Mouse (Mus musculus) c-Kit-positive CD71-positive TER-119-negative erythroid progenitor cells, embryonic 14.5 days (primary cell): ENCODE measurements at regions not wholly inside any gene's neighbourhood (a gene's known extent, or its start where the extent isn't known, plus 50 kb on each side); places are given as distances from the start of the nearest gene placed in this dataset.

Experiments
- DNase-seq: peaks from one replicate; pipeline ENCODE4 v3.0.0-alpha.2; 2013; ENCODE audit warnings: low read depth

DNA sequence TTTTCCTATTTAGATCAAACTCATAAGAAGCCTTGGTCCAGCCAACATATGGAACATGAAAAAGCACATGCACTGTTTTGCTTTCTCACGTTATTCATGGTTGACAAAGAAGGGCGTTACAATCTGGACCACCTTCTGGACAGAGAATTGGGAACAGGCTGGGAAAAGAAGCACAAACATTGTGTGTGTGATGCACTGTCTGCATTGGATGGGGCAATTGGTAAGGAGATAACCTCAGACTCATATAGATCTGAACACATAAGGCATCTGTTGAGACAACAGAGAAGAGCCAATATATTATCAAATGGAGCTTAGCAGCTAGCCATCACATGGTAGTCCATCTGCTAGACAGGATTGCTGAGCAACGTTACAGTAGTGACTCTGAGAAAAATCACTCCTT, 317.1 kb downstream of the Fam84a start:
- no peak for DNase-seq

DNA sequence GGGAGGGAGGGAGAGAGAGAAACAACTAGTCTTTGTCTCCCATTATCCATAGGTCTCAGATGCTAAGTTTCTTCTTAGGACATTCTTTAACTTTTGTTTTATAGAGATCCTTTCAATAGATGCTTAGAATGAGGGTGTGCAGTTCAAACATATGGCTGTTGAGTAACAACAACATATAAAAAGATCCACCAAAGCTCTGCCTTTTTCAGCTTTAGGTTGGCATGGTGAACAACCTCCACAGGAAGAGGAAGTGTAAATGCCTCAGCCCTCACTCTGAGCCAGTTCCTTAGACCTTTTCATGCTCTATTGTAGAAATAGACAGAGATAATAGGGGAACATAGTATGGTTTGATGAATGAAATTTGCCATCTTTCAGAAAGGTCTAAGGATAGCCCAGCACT, 326.0 kb downstream of the Fam84a start:
- DNase-seq: no peak

DNA sequence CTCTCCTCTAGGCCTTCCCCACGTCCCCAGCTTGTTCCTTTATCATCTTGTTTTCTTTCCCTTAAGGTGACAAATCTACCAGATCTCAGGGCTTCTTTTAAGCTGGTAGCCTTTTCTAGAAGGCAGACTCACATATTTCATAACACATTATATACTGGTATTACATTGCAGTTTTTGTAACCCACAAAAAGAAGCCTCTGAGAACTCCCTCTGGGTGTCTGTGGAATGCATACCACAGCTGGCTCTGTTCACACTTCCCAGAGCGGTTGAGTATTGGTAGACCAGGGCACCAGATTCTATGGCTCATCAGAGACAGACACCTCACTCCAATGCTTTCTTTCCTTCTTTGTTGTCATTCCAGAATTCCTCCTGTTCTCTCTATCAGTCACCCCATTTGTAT, 336.4 kb downstream of the Fam84a start:
- DNase-seq: no peak

DNA sequence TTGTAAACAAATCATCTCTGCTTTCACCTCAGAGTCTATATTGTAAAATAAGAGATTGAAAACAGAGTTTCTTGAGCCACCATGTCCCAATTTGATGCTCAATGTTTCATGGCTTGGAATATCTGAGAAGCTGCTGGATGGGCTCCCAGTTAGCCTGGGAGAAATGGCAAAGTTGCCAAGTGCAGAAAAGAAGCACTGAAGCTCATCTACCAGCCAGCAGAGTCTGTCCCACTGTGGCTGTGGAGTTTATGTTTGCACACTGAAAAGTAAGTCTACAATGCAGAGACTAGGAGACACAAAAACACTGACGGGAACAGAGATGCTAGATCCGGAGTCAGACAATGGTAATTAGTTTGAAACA, 341.7 kb downstream of the Fam84a start:
- DNase-seq: no peak

DNA sequence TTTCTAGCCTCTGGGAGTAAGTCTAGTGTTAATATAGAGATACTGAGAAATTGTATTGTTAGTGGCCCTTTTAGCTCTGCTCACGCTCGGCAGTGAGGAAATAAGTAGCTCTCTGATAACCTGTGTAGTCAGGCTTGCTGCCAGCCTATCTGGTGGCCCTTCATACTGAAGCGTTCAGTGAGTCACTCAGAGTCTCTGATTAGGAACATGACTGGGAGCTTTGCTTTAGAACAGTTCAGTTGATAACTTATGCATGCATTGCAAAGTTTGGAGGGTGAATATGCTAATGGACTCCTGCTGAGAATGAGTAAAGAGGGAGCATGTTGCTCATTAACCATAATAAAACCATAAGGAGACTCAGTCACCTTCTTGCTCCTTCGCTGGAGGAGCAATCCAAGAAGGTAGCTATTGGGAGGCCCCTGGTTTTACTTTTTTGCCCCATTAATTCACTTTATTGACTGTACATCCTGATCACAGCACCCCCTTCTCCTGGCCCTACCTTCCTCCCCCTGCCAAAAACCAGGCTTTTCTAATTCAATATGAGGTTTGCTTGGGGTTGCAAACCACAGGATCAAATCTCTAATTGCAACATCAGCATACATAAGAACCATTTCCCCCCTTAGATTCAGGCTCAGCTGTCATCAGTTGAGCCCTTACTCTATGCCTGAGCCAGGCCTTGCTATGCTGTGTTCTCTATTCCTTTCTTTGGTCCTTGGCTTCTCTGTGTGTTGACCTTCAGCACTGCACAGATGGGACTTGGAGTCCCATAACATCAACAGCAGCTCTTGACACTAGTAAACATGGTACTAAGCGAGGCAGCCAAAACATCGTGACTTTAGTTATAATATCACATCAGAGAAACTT, 342.3 kb downstream of the Fam84a start:
- DNase-seq: no peak

DNA sequence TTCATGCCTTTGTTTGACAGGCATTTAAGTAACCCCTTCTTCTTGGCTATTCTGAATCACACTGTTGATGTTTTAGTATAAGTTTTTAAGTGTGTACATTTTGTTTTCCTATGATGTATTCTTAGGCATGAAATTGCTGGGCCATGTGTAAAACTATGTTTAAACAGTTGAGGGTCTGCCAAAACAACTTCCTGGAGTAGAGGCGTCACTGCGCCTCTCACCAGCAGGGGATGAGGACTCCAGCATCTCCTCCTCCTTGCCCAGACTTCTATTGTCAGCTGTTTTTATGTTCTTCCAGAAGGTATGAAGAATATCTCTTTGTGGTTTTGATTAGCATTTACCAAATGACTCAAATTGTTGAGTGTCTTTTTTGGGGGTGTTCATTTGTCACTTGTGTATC, 372.1 kb downstream of the Fam84a start:
- no peak for DNase-seq

DNA sequence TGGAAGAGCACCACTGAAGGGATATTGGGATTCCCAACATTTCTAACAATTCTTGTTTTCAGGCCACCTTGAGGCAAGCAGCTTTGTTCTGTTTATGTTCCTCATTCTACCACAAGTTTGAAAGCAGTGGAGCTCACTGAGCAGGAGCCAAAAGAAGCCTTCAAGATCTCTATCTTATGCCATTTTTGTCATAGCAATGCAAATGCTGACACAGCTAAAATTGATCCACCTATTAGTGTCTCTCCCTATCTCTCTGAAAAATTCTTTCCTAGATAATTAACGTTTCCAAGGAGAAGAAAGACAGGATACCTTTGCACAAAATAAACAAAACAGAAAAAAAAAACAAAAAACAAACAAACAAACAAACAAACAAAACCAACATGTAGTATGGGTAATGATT, 375.2 kb downstream of the Fam84a start:
- DNase-seq: no peak

DNA sequence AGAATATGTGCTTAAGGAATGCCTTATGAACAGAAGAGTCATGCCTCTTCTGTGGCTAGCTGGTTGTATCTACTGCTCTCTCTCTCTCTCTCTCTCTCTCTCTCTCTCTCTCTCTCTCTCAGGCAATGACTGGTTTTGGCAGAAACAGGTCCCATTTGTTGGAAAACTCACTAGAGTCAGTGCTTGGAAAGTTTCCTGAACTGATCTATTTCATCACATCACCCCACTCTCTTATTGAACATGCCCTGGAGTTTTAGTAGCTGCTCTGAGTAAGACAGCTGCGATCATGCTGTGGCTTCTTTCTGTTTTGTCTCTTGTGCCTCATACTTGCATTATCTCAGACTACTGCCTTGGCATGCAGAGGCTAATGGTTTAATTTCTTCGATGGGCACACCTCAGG, 382.2 kb downstream of the Fam84a start:
- no peak for DNase-seq

DNA sequence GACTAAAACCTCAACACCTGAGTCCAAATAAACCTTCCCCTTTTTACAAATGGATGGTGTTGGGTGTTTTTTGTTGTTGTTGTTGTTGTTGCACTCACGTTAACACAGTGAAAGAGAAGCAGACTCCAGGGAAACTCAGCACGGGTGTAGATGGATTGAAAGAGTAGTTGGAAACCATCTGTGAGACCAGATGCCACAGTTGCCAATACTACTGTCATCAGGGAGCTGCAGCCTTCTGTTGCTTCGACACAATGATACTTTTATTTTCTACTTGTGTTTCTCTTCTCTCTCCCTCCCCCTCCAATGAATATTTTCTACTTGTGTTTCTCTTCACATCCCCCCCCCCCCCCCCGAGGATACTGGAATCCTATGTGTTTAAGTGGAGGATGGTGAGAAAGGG, 382.7 kb downstream of the Fam84a start:
- DNase-seq: no peak

DNA sequence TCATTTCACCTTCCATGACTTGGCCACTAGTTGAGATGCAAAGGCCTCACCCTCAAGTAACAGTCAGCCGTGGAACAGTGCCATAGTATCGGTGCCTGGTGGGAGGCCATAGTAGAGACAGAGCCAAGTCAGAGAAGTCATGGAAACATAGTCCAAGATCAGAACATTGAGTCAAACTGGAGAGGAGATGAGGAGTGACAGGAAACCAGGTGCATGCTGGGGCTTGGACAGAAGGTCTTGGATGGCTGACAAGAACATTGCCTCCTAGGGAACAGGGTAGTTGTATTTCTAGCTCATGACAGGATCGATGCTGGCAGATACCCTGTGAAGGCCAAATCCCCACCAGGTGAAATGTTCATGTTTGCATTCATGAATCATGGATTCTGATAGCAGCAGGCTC, 385.4 kb downstream of the Fam84a start:
- DNase-seq: no peak

DNA sequence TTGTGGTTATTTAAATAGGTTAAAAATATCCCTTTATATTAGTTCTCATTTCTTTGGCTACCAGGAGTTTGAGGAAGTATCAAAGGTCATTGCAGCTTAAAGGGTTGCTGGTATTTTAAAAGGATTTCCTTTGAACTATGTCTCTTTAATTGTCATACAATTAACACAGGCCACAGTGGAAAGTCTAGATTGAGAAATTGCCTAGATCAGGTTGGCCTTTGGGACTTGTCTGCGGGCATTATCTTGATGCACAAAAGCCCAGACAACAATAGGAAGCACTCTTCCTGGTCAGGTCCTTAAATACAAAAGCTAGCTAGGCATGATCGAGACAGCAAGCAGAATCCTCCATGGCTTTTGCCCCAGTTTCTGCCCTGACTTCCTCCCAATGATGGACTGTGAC, 398.0 kb downstream of the Fam84a start:
- DNase-seq: no peak

DNA sequence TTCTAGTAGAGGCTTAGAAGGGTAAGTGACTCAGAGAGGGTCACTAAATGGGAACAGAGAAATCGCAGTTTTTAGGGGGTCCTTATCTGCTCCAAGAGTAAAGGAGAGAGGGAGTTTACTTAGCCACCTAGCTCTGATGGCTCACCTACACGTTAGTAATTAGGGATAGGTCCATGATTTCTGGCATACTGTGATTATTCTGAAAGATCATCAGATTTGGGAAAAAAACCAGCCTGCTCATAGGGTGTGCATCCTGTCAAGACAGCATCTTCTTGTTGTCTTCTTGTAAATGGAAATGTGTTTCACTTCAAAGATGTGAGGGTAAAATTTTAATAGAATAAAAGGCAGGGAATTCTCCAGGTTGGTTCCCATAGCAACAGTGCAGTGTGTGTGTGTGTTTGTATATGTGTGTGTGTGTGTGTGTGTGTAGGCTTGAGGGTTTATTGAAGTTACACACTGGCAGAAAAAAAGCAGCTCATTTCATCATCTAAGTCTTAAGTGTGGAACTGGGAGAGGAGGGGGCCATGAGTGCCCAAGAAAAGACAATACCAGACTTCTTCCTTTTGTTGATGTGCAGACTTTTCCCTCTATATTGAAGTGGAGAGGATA, 407.4 kb downstream of the Fam84a start:
- no peak for DNase-seq

DNA sequence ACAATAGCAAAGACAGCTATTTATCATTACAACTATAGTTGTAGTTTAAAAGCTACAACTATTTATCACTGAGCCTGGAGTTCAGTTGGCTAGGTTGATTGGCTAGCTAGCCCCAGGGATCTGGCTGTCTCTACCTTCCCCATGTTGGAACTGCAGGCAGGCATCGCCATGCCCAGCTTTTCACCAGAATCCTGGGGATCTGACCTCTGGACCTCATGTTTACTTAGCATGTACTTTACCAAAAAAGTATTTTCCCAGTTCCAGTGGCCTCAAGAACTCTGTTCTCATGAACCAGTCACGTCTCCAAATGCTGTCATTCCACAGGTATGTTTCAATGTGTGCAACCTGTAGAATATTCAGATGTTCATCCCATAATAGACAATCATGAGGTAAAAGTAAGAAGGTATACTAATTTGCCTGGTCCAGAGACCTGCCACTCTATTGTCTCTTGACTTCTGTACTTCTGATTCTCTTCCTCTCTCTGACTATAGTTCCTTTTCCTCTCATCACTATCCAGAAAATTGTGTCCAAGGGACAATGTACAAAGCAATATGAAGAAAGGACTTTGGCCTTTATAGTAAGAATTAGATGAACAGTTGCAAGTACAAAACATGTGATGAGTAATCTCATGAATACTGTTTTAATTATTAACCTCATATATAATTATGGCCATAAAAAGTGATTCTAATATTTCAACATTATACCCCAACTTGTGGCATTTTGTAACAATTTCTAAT, 421.8 kb downstream of the Fam84a start:
- DNase-seq: no peak

DNA sequence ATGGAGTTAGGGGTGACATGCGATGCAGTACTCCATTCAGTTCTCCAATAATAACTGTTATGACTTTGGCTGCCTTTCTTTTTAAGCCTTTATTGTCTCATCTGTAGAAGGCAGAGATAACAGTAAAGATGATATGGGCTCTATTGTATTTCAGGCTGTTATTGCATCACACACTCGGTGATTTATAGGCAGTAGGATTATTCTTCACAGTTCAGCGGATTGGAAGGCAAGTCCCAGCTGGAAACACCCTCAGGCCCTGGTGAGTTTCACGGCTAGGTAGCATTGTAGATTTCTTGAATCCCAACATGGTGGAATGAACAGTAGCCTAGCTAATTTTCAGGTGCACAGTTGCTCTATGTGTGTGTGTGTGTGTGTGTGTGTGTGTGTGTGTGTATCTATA, 422.9 kb downstream of the Fam84a start:
- DNase-seq: no peak

DNA sequence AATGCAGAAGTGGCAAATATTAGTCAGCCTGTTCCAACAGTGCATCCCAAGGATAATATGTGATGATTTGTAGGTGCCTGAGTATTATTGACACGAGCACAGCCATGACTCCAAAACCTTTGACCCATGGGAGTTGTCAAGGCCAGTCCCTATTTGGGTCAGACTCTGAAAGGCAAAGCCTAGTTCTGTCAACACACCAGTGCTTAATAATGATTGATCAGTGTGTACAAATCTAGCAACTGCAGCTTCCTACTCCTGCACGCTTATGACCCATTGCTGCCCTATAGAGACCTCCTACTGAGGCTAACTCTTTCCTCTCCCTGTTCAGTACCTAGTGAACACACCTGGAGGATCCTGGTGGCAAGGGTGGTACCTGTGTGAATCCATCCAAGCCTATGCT, 427.3 kb downstream of the Fam84a start:
- no peak for DNase-seq

DNA sequence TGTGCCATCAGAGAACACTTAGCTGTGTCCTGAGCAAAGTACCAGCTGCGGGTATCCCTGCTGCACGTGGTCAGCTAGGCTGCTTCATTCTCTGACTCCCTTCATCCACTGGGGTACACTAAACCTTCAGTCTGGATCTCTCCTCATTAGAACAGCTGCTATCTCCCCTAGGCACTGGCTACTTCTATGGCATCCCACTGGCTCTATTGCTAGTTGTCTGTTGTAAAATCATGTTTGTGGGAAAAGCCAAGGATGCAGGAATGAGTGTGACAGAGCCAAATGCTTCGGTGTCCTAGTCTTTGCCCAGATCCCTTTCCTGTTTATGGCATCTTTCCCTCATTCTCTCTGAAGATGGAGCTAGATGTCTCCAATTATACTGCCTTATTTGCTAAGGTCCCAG, 440.9 kb downstream of the Nbas start:
- no peak for DNase-seq

DNA sequence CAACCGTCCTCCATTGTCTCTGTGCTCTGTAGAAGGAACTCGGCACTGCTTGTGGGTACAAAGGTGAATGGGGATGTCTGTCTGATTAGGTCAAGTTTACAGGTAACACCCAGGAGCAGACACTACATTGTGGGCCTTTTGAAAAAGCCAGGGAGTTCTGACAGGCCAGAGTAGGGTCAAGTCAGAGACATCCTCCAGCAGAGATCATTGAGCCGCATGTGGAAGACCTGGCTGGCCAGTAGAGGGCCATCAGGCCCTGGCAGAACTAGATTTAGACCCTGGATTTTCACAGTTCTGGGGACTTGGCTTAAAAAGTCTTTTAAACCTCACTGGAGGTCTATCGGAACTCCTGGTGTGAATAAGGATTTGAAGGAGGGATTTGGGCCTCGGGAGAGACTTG, 438.8 kb downstream of the Nbas start:
- no peak for DNase-seq

DNA sequence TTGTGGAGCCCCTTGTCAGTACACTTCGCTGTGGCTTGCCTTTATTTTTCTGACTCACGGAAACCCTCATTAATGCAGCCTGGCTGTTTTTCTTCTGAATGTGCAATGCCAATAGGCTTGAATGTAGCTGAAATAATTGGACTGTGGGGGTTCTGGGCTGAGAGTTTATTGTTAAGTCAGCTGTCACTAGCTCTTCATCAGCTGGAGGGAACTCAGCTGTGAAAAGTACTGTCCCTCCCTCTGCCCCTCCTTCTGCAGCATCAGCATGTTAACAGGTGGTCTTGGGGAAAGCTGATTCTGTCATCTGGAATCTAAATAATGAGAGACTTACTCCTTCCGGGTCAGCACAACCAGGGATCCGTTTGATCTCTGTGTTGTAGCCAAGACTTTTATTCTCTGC, 437.6 kb downstream of the Nbas start:
- DNase-seq: no peak

DNA sequence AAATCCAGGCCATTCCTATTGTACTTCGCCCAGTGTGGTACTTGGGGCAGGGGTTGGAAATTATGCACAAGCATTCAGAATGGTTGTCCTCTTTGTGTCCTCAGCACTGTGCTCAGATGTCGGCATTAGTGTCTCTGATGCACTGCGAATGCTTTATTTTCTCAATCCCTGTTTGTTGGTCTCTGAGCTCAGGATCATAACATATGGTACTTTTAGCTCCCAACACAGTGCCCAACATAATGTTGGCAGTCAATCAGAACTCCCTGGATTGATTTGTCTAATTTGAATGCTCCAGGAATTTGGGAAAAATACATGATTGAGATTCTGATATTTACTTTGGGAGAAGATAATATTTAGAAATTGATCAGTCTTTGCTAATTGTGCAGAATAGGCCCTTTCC, 434.7 kb downstream of the Nbas start:
- DNase-seq: no peak

DNA sequence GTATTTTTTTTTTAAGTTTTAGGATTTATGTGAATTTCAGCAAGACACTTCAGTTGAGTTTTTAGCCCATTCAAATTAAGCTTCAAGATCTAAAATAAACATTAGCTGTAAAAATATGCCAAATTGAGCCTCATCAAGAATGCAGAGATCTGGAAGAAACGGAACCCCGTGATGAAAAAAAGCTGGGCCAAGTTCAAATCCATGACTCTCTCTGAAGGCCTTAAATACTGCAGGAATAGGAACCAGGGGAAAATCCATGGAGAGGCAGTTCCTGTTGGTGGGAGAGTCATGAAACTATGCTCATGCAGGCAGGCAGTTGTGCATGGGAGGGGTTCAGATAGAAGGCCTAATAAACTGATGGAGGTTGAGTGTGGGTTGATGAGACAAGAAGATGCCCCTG, 430.9 kb downstream of the Nbas start:
- DNase-seq: no peak

DNA sequence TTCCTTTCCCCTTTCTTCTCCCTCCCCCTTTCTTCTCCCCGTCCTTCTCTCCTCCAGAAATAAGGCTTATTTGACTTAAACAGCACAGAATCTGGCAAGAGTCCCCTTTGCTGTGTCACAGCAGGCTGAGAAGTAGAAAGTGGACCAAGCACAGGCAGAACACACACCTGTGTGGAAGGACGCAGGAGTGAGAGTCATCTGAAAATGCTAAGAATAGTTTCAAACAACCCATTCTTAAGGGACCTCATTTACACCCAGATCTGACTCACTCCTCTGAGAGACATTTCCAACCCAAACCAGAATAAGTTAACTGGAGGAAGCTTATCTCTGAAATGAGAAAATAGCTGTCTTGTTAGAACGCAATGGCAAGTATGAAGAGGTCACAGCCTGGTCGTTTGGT, 429.9 kb downstream of the Nbas start:
- DNase-seq: no peak

DNA sequence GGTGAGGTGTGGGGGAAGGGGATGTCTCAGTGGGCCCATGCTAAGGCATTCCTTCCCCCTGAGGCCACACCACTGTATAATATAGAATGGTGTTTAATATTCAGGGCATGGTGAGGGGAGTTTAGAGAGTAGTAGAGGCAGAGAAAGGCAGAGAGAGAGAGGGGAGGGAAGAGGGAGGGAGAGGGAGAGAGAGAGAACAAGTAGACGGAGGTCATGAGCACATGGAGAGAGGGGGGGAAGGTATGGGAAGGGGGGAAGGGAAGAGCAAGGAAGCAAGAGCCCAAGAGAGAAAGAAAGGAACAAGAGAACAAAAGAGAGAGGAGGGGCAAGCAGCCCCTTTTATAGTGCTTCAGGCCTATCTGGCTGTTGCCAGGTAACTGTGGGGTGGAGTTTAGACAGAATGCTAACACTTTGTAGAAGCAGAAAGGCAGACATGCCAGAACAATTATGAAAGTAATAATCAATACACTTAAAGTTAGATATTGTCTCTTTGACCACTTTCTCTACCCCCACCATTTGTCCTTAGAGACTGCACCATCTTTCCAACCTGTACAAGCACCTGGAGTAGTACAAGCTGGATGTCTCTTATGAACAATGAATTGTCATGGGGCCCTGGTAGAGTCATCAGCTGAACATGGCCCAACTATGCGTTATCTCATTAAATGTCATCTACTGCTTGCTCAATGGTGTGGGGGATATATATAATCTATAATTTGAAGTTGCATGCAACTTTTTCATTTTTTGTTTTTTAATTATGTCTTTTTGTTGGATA, 422.6 kb downstream of the Nbas start:
- DNase-seq: no peak

DNA sequence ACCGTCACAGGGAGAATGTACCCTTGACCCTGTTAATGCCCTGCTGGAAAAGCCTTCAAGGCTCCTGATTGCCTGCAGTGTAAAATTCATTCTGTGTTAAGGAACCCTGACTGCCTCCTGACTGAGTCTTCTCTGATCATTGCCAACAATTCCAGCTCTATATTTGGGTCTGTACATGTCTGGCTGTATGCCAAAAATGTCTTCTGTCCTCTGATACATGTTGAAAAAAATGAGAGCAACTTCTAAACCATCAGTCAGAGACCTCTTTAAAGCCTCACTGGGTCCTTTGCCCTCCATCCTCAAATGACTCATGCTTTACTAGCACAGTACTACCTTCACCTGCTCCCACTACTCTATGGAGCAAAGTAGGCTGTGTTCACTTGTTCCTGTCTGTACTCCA, 408.3 kb downstream of the Nbas start:
- no peak for DNase-seq
